Mouse (Mus musculus): ENCODE results near the gene Pigg.
"Not testable (repeated sequence)": the region's sequence is repeated elsewhere in the genome, so short reads cannot be mapped to it uniquely, and the experiment has no call there.

Gene Pigg
- long read RNA-seq, experiment 1, full-length matches to known transcripts: 2 of 4 reads
- long read RNA-seq, experiment 1, partial matches to known transcripts: 2 of 4 reads
- long read RNA-seq, experiment 1, other reads (novel, unspliced or antisense): 0 of 4 reads
- long read RNA-seq, experiment 2, partial matches to known transcripts: 1 of 2 reads
- long read RNA-seq, experiment 2, other reads (novel, unspliced or antisense): 1 of 2 reads

GRCm38 (mm10) chr5:108312224-108313064 is at the start of gene Pigg:
Gene Pigg (plus strand): TSS chr5:108312609.
- intact Hi-C loops (cut with DNase I): loop anchor here (2.0 kb wide), 1 partner anchor 44 kb away; the partner anchor contains the start of gene Dr1

DNA sequence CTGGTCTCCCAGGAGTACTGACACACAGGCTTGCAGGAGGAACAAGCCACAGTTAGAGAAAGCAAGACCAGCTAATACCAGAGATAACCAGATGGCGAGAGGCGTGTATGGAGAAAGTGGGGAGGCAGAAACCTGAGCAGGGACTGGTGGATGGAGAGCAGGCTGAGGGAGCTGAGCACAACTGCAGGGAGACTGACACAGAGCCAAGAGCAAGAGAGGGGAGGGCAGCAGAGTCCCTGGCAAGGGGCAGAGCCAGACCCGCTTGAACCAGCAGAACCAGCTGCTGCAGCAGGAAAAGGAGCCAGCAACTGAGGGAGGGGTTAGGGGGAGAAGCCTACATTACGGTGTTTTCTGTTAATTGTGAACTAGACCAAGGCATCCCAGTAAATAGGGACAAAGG is 49.7 kb upstream of the Pigg start:
- intact Hi-C loops (cut with DNase I): loop anchor here (10.0 kb wide), 1 partner anchor 128 kb away; the partner anchor contains the start of genes Ccdc18 and Tmed5

DNA sequence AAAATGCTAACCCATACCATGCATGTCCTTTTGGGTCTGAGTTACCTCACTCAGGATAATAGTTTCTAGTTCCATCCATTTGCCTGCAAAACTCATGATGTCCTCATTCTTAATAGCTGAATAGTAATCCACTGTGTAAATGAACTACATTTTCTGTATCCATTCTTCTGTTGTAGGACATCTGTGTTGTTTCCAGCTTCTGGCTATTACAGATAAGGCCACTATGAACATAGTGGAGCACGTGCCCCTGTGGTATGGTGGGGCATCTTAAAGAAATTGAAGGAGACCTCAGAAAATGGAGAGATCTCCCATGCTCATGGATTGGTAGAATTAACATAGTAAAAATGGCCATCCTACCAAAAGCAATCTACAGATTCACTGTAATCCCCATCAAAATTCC is 48.6 kb upstream of the Pigg start:
- intact Hi-C loops (cut with DNase I): loop anchor here (10.0 kb wide), 1 partner anchor 129 kb away; the partner anchor contains the start of genes Ccdc18 and Tmed5

DNA sequence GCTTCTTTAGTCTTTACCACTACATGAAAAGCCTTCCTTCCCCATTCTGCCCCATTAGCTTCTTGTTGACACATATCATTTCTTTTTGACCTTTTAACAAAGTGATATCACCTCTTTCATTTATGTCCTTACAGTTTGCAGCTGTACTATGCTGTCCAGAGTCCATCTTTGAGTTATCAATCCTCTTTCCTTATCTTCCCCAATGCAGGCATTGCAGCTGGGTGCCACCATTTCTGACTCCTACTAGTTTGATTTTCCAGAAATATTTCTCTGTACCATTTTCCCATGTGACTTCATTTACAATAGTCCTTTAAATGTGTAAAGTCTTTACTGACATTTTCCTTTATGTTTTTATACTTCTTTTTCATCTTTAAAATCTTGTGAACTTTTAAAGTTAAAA is 45.4 kb upstream of the Pigg start:
- intact Hi-C loops (cut with DNase I): loop anchor here (10.0 kb wide), 1 partner anchor 132 kb away; the partner anchor contains the start of genes Ccdc18 and Tmed5

- intact Hi-C loops (cut with DNase I): loop anchor here (2.0 to 10.0 kb wide), 2 partner anchors 44 to 134 kb away; partner anchors contain the start of genes Ccdc18, Pigg and Tmed5
Measured at GRCm38 (mm10) chr5:108268127-108269062, 44.0 kb upstream of the Pigg start, which contains the start of gene Dr1. Gene Dr1 (plus strand): TSS chr5:108268897.

GRCm38 (mm10) chr5:108269063-108269810 is 43.2 kb upstream of the Pigg start:
- intact Hi-C loops (cut with DNase I): loop anchor here (2.0 to 10.0 kb wide), 2 partner anchors 44 to 134 kb away; partner anchors contain the start of genes Ccdc18, Pigg and Tmed5

GRCm38 (mm10) chr5:108269811-108270151 is 42.6 kb upstream of the Pigg start:
- intact Hi-C loops (cut with DNase I): loop anchor here (2.0 to 10.0 kb wide), 2 partner anchors 43 to 135 kb away; partner anchors contain the start of genes Ccdc18, Pigg and Tmed5

GRCm38 (mm10) chr5:108270415-108270814 is 42.0 kb upstream of the Pigg start:
- intact Hi-C loops (cut with DNase I): no loop called here

DNA sequence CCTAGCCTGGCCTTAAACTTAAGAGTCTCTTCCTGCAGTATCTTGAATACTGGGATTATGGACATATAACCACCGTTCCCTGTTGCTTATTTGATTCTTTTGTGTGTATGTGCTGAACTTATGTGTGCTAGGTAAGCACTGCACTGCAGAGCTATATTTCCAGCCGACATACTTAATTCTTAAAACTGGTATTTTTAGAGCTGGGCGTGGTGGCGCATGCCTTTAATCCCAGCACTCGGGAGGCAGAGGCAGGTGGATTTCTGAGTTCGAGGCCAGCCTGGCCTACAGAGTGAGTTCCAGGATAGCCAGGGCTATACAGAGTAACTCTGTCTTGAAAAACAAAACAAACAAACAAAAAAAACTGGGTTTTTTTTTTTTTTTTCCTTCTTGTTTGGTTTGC is 41.1 kb upstream of the Pigg start:
- intact Hi-C loops (cut with DNase I): not testable (repeated sequence)

- intact Hi-C loops (cut with DNase I): no loop called here
Measured at GRCm38 (mm10) chr5:108286957-108287356, 25.5 kb upstream of the Pigg start.

DNA sequence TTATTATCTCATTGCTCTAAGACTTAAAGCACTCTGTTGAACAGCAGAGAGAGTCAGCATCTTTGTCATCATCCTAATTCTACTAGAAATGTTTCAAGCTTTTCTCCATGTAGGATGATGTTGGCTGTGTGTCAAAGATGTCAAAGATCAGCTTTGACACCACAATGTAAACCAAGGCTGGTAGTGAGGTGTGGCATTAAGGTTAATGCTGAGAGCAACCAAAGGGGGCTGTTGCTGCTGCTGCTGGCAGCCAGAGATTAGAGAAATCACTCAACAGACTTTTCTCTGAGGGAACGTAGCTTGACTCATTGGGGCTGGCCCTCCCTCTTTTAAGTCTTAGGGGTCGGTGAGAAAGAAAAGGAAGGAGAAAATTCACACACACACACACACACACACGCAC is 10.8 kb upstream of the Pigg start:
- intact Hi-C loops (cut with DNase I): no loop called here

DNA sequence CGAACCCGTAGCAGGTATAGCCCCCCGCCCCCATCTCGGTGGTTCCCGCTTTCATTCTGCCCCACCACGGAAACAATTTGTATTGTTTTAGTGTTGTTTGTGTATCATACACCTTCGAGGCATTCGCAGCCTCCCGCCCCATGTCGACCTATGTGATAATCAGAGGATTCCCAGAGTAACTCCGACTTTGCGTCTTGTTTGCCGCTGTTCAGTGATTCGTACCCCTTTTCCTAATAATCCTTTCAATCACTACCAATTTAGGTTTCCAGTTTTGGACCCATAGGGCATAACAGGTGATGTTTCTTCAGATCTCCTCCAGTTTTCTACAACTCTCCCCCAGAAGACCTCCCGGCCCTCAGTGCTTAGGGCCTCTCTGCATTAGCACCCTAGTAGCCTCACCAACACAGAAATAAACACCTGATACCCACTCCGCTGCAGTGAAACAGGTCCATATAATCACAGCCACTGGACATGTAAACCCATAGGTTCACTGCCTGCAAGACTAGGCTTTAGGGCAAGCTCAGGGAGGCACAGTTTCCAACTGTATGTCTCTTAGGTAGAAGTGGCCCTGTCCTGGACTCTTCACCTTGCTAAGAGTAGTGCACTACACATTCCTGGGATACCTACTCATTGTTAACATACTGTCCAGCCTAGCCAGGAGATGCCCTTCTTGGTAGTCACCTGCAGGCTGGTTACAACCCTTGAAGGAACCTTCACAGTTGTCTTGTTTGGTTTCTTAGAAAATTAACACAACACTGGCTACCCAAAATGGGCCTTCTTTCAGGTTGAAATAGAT is 854 bp downstream of the Pigg start:
- intact Hi-C loops (cut with DNase I): loop anchor here (2.0 kb wide), 1 partner anchor 44 kb away; the partner anchor contains the start of gene Dr1

DNA sequence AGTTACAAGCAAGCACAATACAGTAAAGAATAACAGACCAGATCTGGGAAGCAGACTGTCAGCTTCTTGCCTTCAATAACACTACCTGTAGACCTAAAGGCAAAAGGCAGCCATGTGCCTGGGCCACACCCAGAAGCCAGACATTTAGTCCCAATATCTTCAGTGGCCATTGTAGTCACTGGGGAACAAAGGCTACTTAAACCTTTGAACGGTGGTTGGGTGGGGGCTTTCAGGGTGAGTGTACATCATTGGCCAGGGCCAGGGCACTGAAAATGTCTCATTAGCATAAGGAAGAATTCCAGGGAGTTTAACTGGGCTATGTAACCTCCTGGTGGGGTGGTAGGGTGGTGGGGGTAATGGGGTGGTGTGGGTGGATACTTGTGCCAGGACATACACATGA is 18.6 kb downstream of the Pigg start:
- intact Hi-C loops (cut with DNase I): no loop called here

- intact Hi-C loops (cut with DNase I): no loop called here
Measured at GRCm38 (mm10) chr5:108337385-108337784, 25.0 kb downstream of the Pigg start.

DNA sequence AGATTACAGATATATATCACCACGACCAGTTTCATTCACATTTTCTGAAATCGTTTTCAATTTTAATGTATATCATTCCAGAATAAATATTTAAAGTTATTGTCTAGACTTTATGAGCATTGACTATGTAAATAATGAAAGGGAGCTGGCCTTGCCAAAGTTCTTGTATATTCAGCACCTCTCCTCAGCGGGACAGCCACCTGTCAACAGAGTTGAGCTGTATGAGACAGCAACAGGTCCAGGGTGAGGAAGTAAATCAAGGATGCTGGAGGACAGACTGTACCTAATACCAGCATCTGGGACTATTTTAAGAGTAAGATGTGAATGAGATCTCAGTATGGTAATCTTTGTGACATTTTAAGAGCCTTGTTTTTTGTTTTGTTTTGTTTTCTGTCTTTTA is 25.6 kb downstream of the Pigg start:
- intact Hi-C loops (cut with DNase I): no loop called here

DNA sequence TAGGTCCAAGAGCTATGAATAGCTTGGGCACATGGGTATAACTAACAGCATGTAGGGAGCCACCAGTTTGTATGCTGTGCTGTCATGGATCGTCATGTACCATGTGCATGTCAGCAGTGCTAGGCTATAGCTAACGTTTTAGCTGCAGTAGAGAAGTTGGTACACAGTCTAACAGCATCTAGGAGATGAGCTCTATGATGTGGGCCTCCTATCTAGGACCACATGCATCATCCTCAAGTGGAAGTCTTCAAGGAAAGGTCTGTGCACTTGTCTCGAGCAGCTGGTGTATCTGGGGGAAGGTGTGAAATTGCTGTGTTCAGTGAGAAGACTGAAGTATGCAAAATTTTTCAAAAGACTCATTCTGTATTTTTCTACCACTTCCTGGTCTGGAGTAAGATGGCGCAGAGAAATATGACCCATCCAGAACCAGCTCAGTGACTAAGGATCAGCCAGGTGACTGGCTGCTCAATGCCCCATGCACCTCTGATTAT is 31.3 kb downstream of the Pigg start:
- intact Hi-C loops (cut with DNase I): no loop called here

GRCm38 (mm10) chr5:108345313-108346071 is 33.1 kb downstream of the Pigg start:
- intact Hi-C loops (cut with DNase I): no loop called here

GRCm38 (mm10) chr5:108347843-108348242 is 35.4 kb downstream of the Pigg start:
- intact Hi-C loops (cut with DNase I): no loop called here

All from adrenal gland (tissue).